In the genomic region with DNA sequence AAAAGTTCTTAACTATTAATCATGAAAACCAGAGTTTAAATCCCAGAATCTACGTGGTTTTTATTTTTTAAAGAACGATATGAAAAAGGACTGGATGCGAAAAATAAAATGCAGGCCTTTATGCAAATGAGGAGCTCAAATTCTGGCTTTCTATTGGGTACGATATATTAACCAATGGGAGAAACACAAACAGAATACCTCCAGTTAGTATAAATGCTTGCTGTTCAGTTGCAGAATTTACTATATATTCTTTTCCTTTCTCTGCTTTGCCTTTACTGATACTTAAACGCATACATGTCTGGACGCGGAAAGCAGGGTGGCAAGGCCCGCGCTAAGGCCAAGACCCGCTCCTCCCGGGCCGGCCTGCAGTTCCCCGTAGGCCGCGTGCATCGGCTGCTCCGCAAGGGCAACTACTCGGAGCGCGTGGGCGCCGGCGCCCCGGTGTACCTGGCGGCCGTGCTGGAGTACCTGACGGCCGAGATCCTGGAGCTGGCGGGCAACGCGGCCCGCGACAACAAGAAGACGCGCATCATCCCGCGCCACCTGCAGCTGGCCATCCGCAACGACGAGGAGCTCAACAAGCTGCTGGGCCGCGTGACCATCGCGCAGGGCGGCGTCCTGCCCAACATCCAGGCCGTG, we compare ENCODE assay signal across 8 mouse cellular contexts. TPM values are rescaled to one million over a fixed set of nuclear protein-coding genes. Genes with fewer than 3 reads are reported as not detected.
DNase-seq lines count a peak whose midpoint lies in the region; ATAC-seq and TF ChIP-seq lines count a peak whose summit lies in the region.
"Not testable (repeated sequence)": the region's sequence is repeated elsewhere in the genome, so short reads cannot be mapped to it uniquely, and the experiment has no call there.

Hist1h2ab (plus strand) TSS at position 288 of the 639 bp plus-strand sequence.

- peak; percentile 22 for TF ChIP-seq CTCF in heart, adult 2 months (IDR thresholded peaks at IDR 0.05)

- TF ChIP-seq EP300 in heart, adult 2 months (IDR thresholded peaks at IDR 0.05; ENCODE audit: insufficient read depth, low read depth, low read length): not testable (repeated sequence)

- H3K4me1 ChIP-seq in embryonic facial prominence, embryonic 10.5 days: peaks cover 21% of the 10 kb centered on the region
- not testable (repeated sequence) for H3K4me1 ChIP-seq in heart, adult 2 months (ENCODE audit: control insufficient read depth, insufficient read depth, low read length); intestine, embryonic 16.5 days (ENCODE audit: control insufficient read depth, insufficient read depth, low read length)
- peaks cover 17% of the 10 kb centered on the region for H3K4me1 ChIP-seq in limb, embryonic 10.5 days

- not testable (repeated sequence) for H3K36me3 ChIP-seq in embryonic facial prominence, embryonic 10.5 days (replicated peaks); heart, adult 2 months (ENCODE audit: control insufficient read depth, insufficient read depth, low read length); intestine, embryonic 16.5 days (ENCODE audit: control insufficient read depth, insufficient read depth, low read length); limb, embryonic 10.5 days

- intact Hi-C loops in heart, adult 2 months (cut with DNase I): not testable (repeated sequence)

- not testable (repeated sequence) for H3K79me2 ChIP-seq in heart, adult 2 months (replicated peaks; ENCODE audit: control insufficient read depth, insufficient read depth, low read length)

- peak within 1 kb of the TSS; percentile 58 for H3K4me3 ChIP-seq in embryonic facial prominence, embryonic 10.5 days
- peak within 1 kb of the TSS; percentile 48 for H3K4me3 ChIP-seq in heart, adult 2 months
- H3K4me3 ChIP-seq in intestine, embryonic 16.5 days (ENCODE audit: low read length): peak within 1 kb of the TSS; percentile 48
- H3K4me3 ChIP-seq in limb, embryonic 10.5 days: peak within 1 kb of the TSS; percentile 51

- H3K9ac ChIP-seq in heart, adult 2 months (ENCODE audit: low read depth, low read length): peak within 1 kb of the TSS; percentile 67
- H3K9ac ChIP-seq in intestine, embryonic 16.5 days (ENCODE audit: low read depth, low read length): peak within 1 kb of the TSS; percentile 66

- DNase-seq in 3134 (ENCODE audit: extremely low read depth, insufficient read length, low spot score): peak; percentile 92
- DNase-seq in adrenal gland, postnatal 10 days: peak; percentile 61
- DNase-seq in embryonic facial prominence, embryonic 10.5 days (ENCODE audit: low spot score): peak; percentile 83
- DNase-seq in heart, adult 2 months: peak; percentile 58 to 66
- DNase-seq in limb, embryonic 10.5 days (ENCODE audit: low spot score): peak; percentile 82
- DNase-seq in skeletal muscle tissue, adult 2 months (ENCODE audit: low read depth, low spot score): peak; percentile 37

- not testable (repeated sequence) for H3K27me3 ChIP-seq in embryonic facial prominence, embryonic 10.5 days (replicated peaks; ENCODE audit: low read depth, poor library complexity, severe bottlenecking); heart, adult 2 months (ENCODE audit: control insufficient read depth, insufficient read depth, low read length); intestine, embryonic 16.5 days (replicated peaks; ENCODE audit: control insufficient read depth, insufficient read depth, low read length); limb, embryonic 10.5 days (ENCODE audit: low read depth, poor library complexity, severe bottlenecking)

- ATAC-seq in intestine, embryonic 16.5 days: peak; percentile 34
- ATAC-seq in megakaryocyte-erythroid progenitor cell, adult 5-6 weeks (replicated peaks; ENCODE audit: low FRiP score, low TSS enrichment, poor library complexity, severe bottlenecking): peak; percentile 60

- H3K27ac ChIP-seq in embryonic facial prominence, embryonic 10.5 days (replicated peaks): peak within 1 kb of the TSS; percentile 98
- peak within 1 kb of the TSS; percentile 62 for H3K27ac ChIP-seq in heart, adult 2 months
- peak within 1 kb of the TSS; percentile 95 for H3K27ac ChIP-seq in intestine, embryonic 16.5 days (ENCODE audit: low read length)
- H3K27ac ChIP-seq in limb, embryonic 10.5 days: peak within 1 kb of the TSS; percentile 98

- H3K4me2 ChIP-seq in intestine, embryonic 16.5 days (ENCODE audit: low read depth, low read length): peak within 1 kb of the TSS; percentile 55

- H3K9me3 ChIP-seq in embryonic facial prominence, embryonic 10.5 days; intestine, embryonic 16.5 days (ENCODE audit: control insufficient read depth, low read length); limb, embryonic 10.5 days (replicated peaks): not testable (repeated sequence)

- peak; percentile 55; the same call in 1 of the 2 replicates for TF ChIP-seq POLR2A in heart, adult 2 months (IDR thresholded peaks at IDR 0.05; ENCODE audit: insufficient read depth, low read depth, low read length)

- WGBS in embryonic facial prominence, embryonic 10.5 days: 1% methylated on average over 35 of the region's 47 CpGs
- WGBS in heart, adult 2 months: 5% methylated on average over 31 of the region's 47 CpGs
- under 1% methylated on average over 31 of the region's 47 CpGs for WGBS in intestine, embryonic 16.5 days
- 2% methylated on average over 32 of the region's 47 CpGs for WGBS in limb, embryonic 10.5 days

RNA-seq across cellular contexts. Expression of gene Hist1h2ab, which starts in this region (rescaled TPM):
- 100 to 1,000 TPM; 281 to 334 TPM for total RNA-seq in adrenal gland, postnatal 10 days (2021)
- polyA plus RNA-seq in embryonic facial prominence, embryonic 10.5 days (2016; fragmentation: Nextera tagmentation; extraction: Ambion mirVana): 39.1 and 43.8 TPM in 2 replicates
- 1 to 10 TPM; 4.4 to 6.7 TPM for total RNA-seq in heart, adult 2 months (2021)
- polyA plus RNA-seq in heart, adult 2 months (2012; rRNA removed): 0.51 TPM in 1 of 2 replicates, not detected in the other
- polyA plus RNA-seq in intestine, embryonic 16.5 days (2015; fragmentation: Nextera tagmentation; extraction: Ambion mirVana): 16.9 and 20.0 TPM in 2 replicates
- polyA plus RNA-seq in limb, embryonic 10.5 days (2016; fragmentation: Nextera tagmentation; extraction: Ambion mirVana): 55.9 and 60.6 TPM in 2 replicates
- 69.7 and 80.3 TPM in 2 replicates for total RNA-seq in megakaryocyte-erythroid progenitor cell, adult 5-6 weeks (2014; fragmentation: Nextera tagmentation)
- 1,316 and 2,308 TPM in 2 replicates for total RNA-seq in megakaryocyte-erythroid progenitor cell, adult 5-6 weeks (2017)

Comparison
In these comparisons a context has a peak if more than half of its experiments do, and no peak if none do; other contexts are left out.
1. Peak in every context shown above with its lines: DNase-seq, ATAC-seq, H3K4me3 ChIP-seq and H3K27ac ChIP-seq.
2. RNA of gene Hist1h2ab (total RNA-seq): 69.7 to 2,308 TPM in megakaryocyte-erythroid progenitor cell, adult 5-6 weeks and 281 to 334 TPM in adrenal gland, postnatal 10 days; 4.4 to 6.7 TPM in heart, adult 2 months; every median in the first group is over 4 times any median in the second.
3. RNA of gene Hist1h2ab (polyA plus RNA-seq): 55.9 to 60.6 TPM in limb, embryonic 10.5 days, 39.1 to 43.8 TPM in embryonic facial prominence, embryonic 10.5 days and 16.9 to 20.0 TPM in intestine, embryonic 16.5 days; 0.51 TPM in heart, adult 2 months; every median in the first group is over 10 times any median in the second.
4. DNase-seq: peak in every context shown above with its lines; median percentile 92 in 3134; 83 in embryonic facial prominence, embryonic 10.5 days; 82 in limb, embryonic 10.5 days; 62 in heart, adult 2 months; 61 in adrenal gland, postnatal 10 days; 37 in skeletal muscle tissue, adult 2 months.